Mouse (Mus musculus) frontal cortex, postnatal 36 days (tissue): Measurements from ENCODE around the gene Relb.
"Not testable (repeated sequence)": the region's sequence is repeated elsewhere in the genome, so short reads cannot be mapped to it uniquely, and the experiment has no call there.

Experiments
- DNase-seq, 2 experiments: peaks; one replicate each; pipeline ENCODE4 v3.0.0; 2022; ENCODE audit warnings: low spot score in 2 of 2

Gene Relb

DNA sequence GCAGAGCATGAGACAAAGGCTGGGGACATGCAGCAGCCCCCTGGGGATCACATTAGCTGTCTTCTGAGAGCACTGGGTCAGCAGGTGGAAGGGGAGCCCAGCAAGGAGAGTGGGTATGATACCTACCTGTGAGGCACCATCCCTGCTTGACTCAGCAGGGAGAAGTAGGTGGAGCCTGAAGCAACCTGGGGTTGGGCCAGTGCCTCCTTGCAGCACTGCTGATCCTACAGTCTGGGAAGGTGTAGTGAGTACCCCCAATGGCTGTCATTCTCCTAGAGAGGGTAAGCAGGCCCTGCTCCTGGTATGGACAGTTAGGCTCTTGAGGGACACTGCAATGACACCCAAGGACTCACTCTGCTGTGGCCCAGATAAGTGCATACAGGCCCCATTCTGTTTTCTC is 3.0 kb upstream of the Relb start:
- DNase-seq = no peak

- DNase-seq = peak; percentile 82 to 84
Observed at GRCm38 (mm10) chr7:19628536-19629360, 490 bp downstream of the Relb start.

- no peak for DNase-seq
Observed at GRCm38 (mm10) chr7:19628192-19628535, 1.1 kb downstream of the Relb start.

DNA sequence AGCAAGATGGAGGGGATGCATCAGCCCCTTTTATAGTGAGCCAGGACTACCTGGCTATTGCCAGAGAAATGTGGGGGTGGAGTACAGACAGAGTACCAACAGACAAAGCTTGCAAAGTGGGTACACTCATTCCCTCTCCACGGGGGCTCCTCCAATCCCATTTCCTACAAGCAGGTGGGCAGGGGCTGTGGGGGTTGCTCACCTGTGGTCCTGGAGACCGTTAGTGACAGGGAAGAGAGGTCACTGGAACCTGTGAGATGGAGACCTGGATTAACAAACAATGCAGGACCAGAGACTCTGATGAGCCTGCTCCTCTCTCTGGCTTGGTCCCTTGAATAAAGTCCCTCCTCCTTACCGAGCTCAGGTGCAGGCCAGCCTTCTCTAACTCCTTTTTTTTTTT is 1.5 kb downstream of the Relb start:
- no peak for DNase-seq

DNA sequence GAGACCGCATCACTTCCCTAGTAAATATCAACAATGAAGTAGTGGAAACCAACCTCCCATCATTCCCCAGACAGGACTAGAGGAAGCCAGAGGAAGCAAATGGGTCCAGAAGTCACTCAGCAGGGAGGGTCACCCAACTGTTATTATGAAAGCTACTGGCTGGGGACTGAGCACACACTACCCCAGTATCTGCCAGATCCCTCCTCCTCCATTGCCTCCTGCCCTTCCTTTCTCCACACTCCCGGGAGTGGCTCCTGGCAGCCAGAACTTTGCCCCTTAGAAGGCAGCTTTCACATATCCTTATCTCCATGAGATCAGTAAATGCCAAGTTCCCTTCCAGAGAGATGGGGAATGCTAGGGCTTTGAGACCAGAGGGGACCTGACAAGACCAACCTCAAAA is 5.8 kb downstream of the Relb start:
- DNase-seq = no peak

DNA sequence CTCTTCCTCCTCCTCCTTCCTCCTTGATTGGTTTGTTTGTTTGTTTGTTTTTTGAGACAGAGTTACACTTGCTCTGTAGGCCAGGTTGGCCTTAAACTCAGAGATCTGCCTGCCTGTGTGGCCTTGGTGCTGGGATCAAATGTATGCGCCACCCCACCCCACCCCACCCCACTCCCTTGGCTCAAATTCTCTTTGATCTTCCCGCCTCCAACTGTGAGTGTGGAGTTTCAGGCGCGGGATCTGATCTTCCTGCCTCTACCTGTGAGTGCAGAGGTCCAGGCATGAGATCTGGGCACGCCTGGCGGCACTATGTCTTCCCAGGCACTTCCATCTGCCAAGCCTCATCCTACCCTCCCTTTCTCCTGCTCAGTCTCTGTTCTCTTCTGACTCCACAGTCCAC is 7.0 kb downstream of the Relb start:
- DNase-seq = no peak

GRCm38 (mm10) chr7:19620811-19621210 is 8.4 kb downstream of the Relb start:
- peak; percentile 47 to 74 for DNase-seq

GRCm38 (mm10) chr7:19619004-19619801 is 10.0 kb downstream of the Relb start:
- DNase-seq = peak; percentile 56 to 85

DNA sequence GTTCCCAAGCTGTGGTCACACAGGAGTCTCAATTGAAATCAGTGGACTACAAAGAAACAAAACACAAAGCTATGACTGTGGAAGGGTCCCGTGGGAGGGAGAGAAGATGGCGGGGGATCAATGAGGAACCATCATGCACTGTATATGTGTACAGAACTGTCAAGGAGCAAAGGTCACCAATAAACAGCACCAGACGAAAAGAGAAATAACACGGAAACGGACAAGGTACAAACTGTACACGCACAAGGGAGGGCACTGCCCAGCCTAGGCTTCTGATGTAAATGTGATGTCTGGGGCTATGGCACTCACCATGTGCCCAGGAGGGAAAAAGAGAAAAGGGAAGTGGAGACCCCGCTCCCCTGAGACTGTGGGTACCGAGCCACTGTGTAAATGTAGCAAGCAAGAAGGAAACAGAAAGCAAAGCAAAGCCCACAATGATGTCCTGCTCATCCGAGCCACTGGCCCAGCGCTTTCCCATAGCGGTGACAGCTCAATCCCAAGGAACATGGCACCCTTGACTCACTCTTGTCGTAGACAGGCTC is 14.1 kb downstream of the Relb start:
- no peak for DNase-seq

DNA sequence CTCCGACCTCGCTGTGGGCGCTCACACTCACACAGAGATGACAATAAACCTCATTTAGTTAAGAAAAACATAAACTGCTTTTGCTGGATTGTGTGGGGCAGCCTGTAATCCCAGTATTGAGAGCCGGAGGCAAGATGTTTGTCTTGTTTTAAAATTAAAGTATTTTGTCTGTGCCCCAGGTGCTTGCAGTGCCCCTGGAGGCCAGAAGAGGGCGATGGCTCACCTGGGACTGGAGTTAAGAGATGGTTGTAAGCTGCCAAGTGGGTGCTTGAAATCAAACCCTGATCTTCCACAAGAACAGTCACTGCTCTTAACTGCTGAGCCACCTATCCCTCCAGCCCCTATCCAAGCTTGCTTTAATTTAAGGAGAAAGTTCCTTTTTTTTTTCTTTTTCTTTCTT is 18.3 kb downstream of the Relb start:
- no peak for DNase-seq

GRCm38 (mm10) chr7:19609641-19610332 is 19.5 kb downstream of the Relb start:
- no peak for DNase-seq

- no peak for DNase-seq
Observed at GRCm38 (mm10) chr7:19607291-19607690, 21.9 kb downstream of the Relb start.

DNA sequence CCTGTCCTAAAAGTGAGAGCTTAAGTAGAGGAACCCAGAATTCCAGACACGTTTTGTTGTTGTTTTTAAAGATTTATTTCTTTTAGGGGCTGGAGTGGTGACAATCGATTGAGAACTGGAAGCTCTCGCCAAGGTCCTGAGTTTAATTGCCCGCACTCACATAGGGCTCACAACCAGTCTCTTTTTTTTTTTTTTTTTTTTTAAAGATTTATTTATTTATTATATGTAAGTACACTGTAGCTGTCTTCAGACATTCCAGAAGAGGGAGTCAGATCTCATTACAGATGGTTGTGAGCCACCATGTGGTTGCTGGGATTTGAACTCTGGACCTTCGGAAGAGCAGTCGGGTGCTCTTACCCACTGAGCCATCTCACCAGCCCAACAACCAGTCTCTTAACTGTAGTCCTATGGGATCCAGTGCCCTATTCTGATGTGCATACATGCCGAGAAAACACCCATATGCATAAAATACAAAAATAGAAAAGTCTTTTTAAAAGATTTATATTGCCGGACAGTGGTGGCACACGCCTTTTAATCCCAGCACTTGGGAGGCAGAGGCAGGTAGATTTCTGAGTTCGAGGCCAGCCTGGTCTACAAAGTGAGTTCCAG is 24.5 kb downstream of the Relb start:
- DNase-seq = not testable (repeated sequence)

DNA sequence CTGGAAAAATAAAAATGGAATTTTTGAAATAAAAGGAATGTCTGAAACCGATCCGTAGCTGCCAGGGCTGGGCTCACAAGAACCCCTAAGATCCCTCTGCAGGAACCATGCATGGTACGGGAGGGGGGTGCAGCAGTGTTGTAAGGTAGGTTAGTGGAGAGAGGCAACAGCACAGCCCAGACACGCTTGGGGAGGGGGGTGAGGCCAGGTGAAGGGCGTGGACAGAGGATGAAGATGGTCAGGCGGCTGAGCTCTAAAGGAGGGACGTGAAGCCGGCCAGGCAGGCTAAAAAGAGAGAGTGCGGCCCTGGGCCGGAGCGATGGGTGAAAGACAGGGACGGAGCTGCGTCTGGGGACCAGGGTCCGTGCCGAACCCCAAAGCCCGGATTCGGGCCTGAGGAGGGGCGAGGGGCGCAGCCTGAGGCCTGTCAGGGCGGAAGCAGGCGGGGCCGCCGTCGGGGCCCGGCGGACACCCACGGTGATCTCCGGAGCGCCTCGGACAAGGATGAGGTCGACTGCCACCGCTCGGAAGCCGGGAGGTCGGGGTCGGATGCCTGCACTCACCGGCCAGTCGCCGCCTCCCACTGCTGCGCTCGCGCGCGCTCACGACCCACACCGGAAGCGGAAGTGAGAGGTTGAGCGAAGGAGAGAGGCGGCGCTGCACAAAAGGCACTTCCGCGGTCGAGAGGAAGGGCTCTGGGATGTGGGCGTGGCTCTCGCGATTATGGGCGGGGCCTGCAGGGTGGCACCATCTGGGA is 25.2 kb downstream of the Relb start, which contains the start of gene Clasrp:
Clasrp (minus strand) TSS at position 638 of the 757 bp plus-strand sequence.
- DNase-seq = peak; percentile 92 to 93

GRCm38 (mm10) chr7:19603055-19603454 is 26.2 kb downstream of the Relb start:
- no peak for DNase-seq

GRCm38 (mm10) chr7:19600562-19600961 is 28.7 kb downstream of the Relb start:
- DNase-seq = peak in 1 of 2 experiments; percentile 34

- DNase-seq = no peak
Observed at GRCm38 (mm10) chr7:19593061-19593730, 36.0 kb downstream of the Relb start.

DNA sequence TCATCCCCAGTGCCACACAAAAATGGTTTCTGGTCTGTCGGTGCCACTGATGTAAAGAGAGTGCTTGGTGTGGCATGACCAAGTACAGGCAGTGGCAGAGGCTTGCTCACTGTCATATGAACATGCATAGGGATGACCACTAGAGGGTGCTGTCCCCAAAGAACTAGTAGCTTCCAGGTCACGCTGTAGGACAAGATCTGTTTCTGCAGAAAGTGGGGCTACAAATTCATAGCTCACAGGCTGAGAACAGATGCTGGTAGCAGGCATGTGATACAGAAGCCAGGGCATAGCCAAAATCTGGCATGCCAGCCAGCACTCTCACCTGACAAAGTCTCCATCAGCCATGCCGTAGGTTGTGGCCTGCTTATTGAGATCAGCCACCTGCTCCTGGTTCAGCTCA is 39.3 kb downstream of the Relb start:
- peak; percentile 68 to 81 for DNase-seq

GRCm38 (mm10) chr7:19589207-19589606 is 40.0 kb downstream of the Relb start:
- peak in 1 of 2 experiments; percentile 44 for DNase-seq

- no peak for DNase-seq
Observed at GRCm38 (mm10) chr7:19586269-19586668, 43.0 kb downstream of the Relb start.
